Comparison of ENCODE assay signal across 13 mouse cellular contexts in the genomic region with DNA sequence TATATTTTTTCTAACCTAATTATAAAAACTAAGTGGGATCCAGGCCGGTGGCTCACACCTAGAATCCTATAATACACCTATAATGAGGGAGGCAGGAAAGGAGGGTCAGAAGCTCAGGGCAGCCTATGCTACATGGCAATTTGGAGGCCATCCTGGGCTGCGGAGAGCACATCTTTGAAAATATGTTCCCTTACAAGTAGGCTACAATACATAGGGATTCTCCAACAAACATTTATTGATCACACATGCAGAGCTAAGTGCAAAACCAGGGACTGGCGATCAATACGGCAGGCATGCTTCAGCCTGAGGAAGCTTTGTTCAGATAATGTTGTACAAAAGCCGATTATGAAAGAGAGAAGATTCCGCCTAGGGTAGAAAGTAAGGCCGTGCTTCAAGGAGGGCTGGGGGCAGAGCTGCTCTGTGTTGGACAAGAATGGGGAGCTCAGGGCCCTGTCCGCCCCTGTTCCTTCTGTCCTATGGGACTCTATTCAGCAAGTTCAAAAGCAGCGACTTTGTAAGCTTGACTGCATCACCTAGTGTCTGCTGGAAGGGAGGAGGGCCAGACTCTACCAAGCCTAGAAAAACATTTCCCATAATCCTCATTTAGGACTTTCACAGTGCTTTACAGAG. TPM values are rescaled to one million over a fixed set of nuclear protein-coding genes. Genes with fewer than 3 reads are reported as not detected.
A peak's percentile ranks its signal among the peaks of the same experiment; 100 is the strongest.
DNase-seq lines count a peak whose midpoint lies in the region; ATAC-seq lines count a peak whose summit lies in the region.
"Had no signal": no experiment of that assay in that cellular context is flagged by ENCODE, and none has a peak within 500 bp of the region (broad histone marks: within the 10 kb centered on the region; RNA-seq: fewer than 3 reads in every experiment).

No protein-coding gene starts in this region.

- H3K4me2 ChIP-seq in neural tube, embryonic 12.5 days (replicated peaks): no peak overlapping the region
- H3K4me2 ChIP-seq in neural tube, embryonic 15.5 days: no peak overlapping the region
- H3K4me2 ChIP-seq: liver, embryonic 11.5 days had no signal

- H3K9ac ChIP-seq in neural tube, embryonic 12.5 days: no peak overlapping the region
- H3K9ac ChIP-seq in neural tube, embryonic 15.5 days (replicated peaks): no peak overlapping the region

- H3K4me3 ChIP-seq in heart, embryonic 10.5 days: no peak overlapping the region
- no peak overlapping the region for H3K4me3 ChIP-seq in neural tube, embryonic 12.5 days
- H3K4me3 ChIP-seq in neural tube, embryonic 15.5 days (replicated peaks): no peak overlapping the region
- H3K4me3 ChIP-seq in limb, embryonic 10.5 days: no peak overlapping the region

- peak overlapping the region; percentile 56 for H3K27ac ChIP-seq in heart, embryonic 10.5 days
- H3K27ac ChIP-seq in neural tube, embryonic 12.5 days: no peak overlapping the region
- no peak overlapping the region for H3K27ac ChIP-seq in neural tube, embryonic 15.5 days (replicated peaks)
- H3K27ac ChIP-seq in limb, embryonic 10.5 days: peak overlapping the region; percentile 68

- no peaks in the 10 kb centered on the region for H3K36me3 ChIP-seq in heart, embryonic 10.5 days
- H3K36me3 ChIP-seq in neural tube, embryonic 12.5 days: no peaks in the 10 kb centered on the region
- no peaks in the 10 kb centered on the region for H3K36me3 ChIP-seq in neural tube, embryonic 15.5 days
- H3K36me3 ChIP-seq in limb, embryonic 10.5 days: no peaks in the 10 kb centered on the region

- DNase-seq in heart, embryonic 10.5 days (ENCODE audit: low spot score): no peak
- DNase-seq in heart, postnatal 25 days (ENCODE audit: low spot score): no peak
- no peak for DNase-seq in limb, embryonic 10.5 days (ENCODE audit: low spot score)
- DNase-seq in testis, postnatal 10 days (ENCODE audit: low spot score): no peak
- no peak for DNase-seq in embryo, embryonic 11 days
- DNase-seq: cerebellum, adult 18-20 months; gastrocnemius, postnatal 36 days; right cerebral cortex, postnatal 25 days had no signal

- no peaks in the 10 kb centered on the region for H3K9me3 ChIP-seq in heart, embryonic 10.5 days
- H3K9me3 ChIP-seq in neural tube, embryonic 12.5 days: no peaks in the 10 kb centered on the region
- H3K9me3 ChIP-seq in neural tube, embryonic 15.5 days (replicated peaks): no peaks in the 10 kb centered on the region
- no peaks in the 10 kb centered on the region for H3K9me3 ChIP-seq in limb, embryonic 10.5 days (replicated peaks)

- WGBS in heart, embryonic 10.5 days: 70% methylated on average over 9 of the region's 9 CpGs
- WGBS in neural tube, embryonic 12.5 days: 64% methylated on average over 9 of the region's 9 CpGs
- 65% methylated on average over 9 of the region's 9 CpGs for WGBS in neural tube, embryonic 15.5 days
- 80% methylated on average over 9 of the region's 9 CpGs for WGBS in limb, embryonic 10.5 days

- H3K4me1 ChIP-seq in heart, embryonic 10.5 days: peaks cover 12% of the 10 kb centered on the region
- peaks cover 17% of the 10 kb centered on the region for H3K4me1 ChIP-seq in neural tube, embryonic 12.5 days
- peaks cover 16% of the 10 kb centered on the region for H3K4me1 ChIP-seq in neural tube, embryonic 15.5 days
- peaks cover 34% of the 10 kb centered on the region for H3K4me1 ChIP-seq in limb, embryonic 10.5 days

- intact Hi-C loops in heart, postnatal 25 days (cut with DNase I): no loop called here

- H3K27me3 ChIP-seq in heart, embryonic 10.5 days (ENCODE audit: insufficient read depth, poor library complexity, severe bottlenecking): no peaks in the 10 kb centered on the region
- H3K27me3 ChIP-seq in neural tube, embryonic 12.5 days (replicated peaks): no peaks in the 10 kb centered on the region
- no peaks in the 10 kb centered on the region for H3K27me3 ChIP-seq in neural tube, embryonic 15.5 days (replicated peaks)
- H3K27me3 ChIP-seq in limb, embryonic 10.5 days (ENCODE audit: low read depth, poor library complexity, severe bottlenecking): no peaks in the 10 kb centered on the region

- peak; percentile 10; the same call in 1 of the 2 replicates for ATAC-seq in neural tube, embryonic 12.5 days (ENCODE audit: low FRiP score, low read depth)
- ATAC-seq in neural tube, embryonic 15.5 days (ENCODE audit: low FRiP score): no peak
- ATAC-seq in cerebellum, adult (ENCODE audit: insufficient number of reproducible peaks, low FRiP score, low TSS enrichment): no peak
- ATAC-seq: intestine, postnatal 0 days had no signal

RNA-seq across cellular contexts. Expression of gene Sgk1, which starts 53.4 kb away (rescaled TPM):
- 20.5 and 22.8 TPM in 2 replicates for polyA plus RNA-seq in heart, embryonic 10.5 days (2016; fragmentation: Nextera tagmentation; extraction: Ambion mirVana)
- 10 to 100 TPM; 46.0 to 51.8 TPM for total RNA-seq in heart, postnatal 25 days (2021)
- 24.6 and 28.9 TPM in 2 replicates for polyA plus RNA-seq in neural tube, embryonic 12.5 days (2016; fragmentation: Nextera tagmentation; extraction: Ambion mirVana)
- 34.0 and 34.9 TPM in 2 replicates for polyA plus RNA-seq in neural tube, embryonic 15.5 days (2015; fragmentation: Nextera tagmentation; extraction: Ambion mirVana)
- 8.6 and 13.0 TPM in 2 replicates for polyA plus RNA-seq in limb, embryonic 10.5 days (2016; fragmentation: Nextera tagmentation; extraction: Ambion mirVana)

Comparison
In these comparisons a context has a peak if more than half of its experiments do, and no peak if none do; other contexts are left out.
1. H3K27ac ChIP-seq: peak in heart, embryonic 10.5 days (single experiment) and limb, embryonic 10.5 days (single experiment); none in neural tube, embryonic 12.5 days (single experiment) and neural tube, embryonic 15.5 days (single experiment).